Mouse (Mus musculus) midbrain, embryonic 16.5 days (tissue): ENCODE results near the gene H2-Eb2. TPM values are rescaled to one million over a fixed set of nuclear protein-coding genes. Genes with fewer than 3 reads are reported as not detected.

ENCODE experiments used
- ATAC-seq: fragments of 200-750 bp; cut with Nextera tagmentation; 2 replicates; pipeline ENCODE4 v1.8.0; 2017; ENCODE audit warnings: moderate TSS enrichment
- H3K27ac ChIP-seq: fragments of 300-500 bp; sonication (generic); 2 replicates; pipeline ENCODE4 v1.5.1; 2014; ENCODE audit warnings: mild to moderate bottlenecking, low read length, mixed read lengths
- H3K27me3 ChIP-seq: fragments of 300-500 bp; sonication (generic); 2 replicates; pipeline ENCODE4 v1.6.1; 2014; ENCODE audit warnings: low read depth, low read length, mixed read lengths; ENCODE audit not compliant: control insufficient read depth, insufficient read depth
- H3K36me3 ChIP-seq: fragments of 300-500 bp; sonication (generic); 2 replicates; pipeline ENCODE4 v1.6.1; 2014; ENCODE audit warnings: mild to moderate bottlenecking, low read length, moderate library complexity, mixed read lengths; ENCODE audit not compliant: control insufficient read depth, insufficient read depth
- H3K4me1 ChIP-seq: fragments of 300-500 bp; sonication (generic); 2 replicates; pipeline ENCODE4 v1.6.1; 2014; ENCODE audit warnings: mild to moderate bottlenecking, low read length, mixed read lengths; ENCODE audit not compliant: control insufficient read depth, insufficient read depth
- H3K4me2 ChIP-seq: fragments of 300-500 bp; sonication (generic); 2 replicates; pipeline ENCODE4 v1.6.1; 2014; ENCODE audit warnings: mild to moderate bottlenecking, low read length, mixed read lengths
- H3K4me3 ChIP-seq: fragments of 300-500 bp; sonication (generic); 2 replicates; pipeline ENCODE4 v1.5.1; 2014; ENCODE audit warnings: low read depth, mild to moderate bottlenecking, low read length, moderate library complexity, mixed read lengths
- H3K9ac ChIP-seq: fragments of 300-500 bp; sonication (generic); 2 replicates; pipeline ENCODE4 v1.6.1; 2014; ENCODE audit warnings: low read depth, low read length, mixed read lengths
- H3K9me3 ChIP-seq: fragments of 300-500 bp; sonication (generic); replicated peaks from 2 replicates; pipeline ENCODE4 v1.6.1; 2014; ENCODE audit warnings: mild to moderate bottlenecking, low read length, mixed read lengths; ENCODE audit not compliant: control insufficient read depth, poor library complexity, severe bottlenecking
- WGBS: fragments of 180-500 bp; shearing (Covaris S2); extraction: QIAGEN DNeasy Blood & Tissue Kit; methylation state at CpG from one replicate; pipeline ENCODE4 v1.1.7; 2014; 5-methylcytosine and 5-hydroxymethylcytosine counted together
- polyA plus RNA-seq: library from polyadenylated mRNA; unstranded; fragments of >200 nt; fragmentation: Nextera tagmentation; extraction: Ambion mirVana; gene quantifications from 2 replicates; pipeline ENCODE4 v1.2.1, GENCODE M21; 2015

The H2-Eb2 gene
- polyA plus RNA-seq, 1 experiment from 2014 or later = 0.09 TPM

DNA sequence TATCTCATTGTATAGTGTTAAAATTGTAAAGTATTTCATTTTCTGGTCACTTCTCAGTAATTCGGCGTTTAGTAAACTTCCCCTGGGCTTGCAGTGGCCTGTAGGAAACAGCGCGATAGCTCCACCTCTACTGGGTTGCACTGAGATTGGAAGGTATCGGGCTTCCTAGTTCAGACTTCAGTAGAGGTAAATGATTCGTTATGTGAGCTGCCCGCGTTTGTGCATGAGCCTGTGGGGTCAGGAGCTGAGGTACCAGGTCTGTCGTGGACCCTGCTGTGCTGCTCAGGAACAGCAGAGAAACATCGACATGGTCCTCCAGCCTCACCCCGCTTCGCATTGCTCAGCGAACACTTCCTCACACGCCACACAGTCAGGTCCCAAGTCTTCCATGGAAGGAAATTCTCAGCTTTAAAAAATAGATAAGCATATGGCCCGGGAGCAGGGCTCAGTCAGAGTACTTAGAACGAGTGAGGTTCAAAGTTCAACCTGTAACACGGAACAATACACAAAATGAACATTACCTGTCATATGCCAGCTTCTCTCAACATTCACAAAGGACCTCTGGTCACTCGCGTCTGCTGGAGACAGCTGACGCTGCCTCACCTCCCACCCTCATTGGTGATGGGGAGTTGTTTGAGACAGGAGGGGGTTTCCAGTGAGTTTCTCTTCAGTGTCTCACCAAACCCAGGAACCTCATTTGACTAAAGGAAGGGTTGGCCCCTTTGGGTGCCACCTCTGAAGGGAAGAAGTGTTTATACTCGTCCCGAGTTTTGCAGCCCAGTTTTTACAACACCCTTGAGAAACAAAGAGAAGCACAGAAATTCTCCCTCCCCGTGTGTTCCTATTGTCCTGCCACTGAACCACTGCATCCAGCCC, 24.5 kb upstream of the H2-Eb2 start:
- no peak overlapping the region for H3K4me3 ChIP-seq
- H3K9ac ChIP-seq = no peak overlapping the region
- ATAC-seq = no peak
- no peak overlapping the region for H3K27ac ChIP-seq
- no peaks in the 10 kb centered on the region for H3K27me3 ChIP-seq
- H3K36me3 ChIP-seq = no peaks in the 10 kb centered on the region
- H3K4me2 ChIP-seq = no peak overlapping the region
- 79% methylated on average over 23 of the region's 23 CpGs for WGBS
- 0 out of 2 replicates have a peak, but pooled peaks cover 2% of the 10 kb centered on the region for H3K4me1 ChIP-seq
- no peaks in the 10 kb centered on the region for H3K9me3 ChIP-seq

DNA sequence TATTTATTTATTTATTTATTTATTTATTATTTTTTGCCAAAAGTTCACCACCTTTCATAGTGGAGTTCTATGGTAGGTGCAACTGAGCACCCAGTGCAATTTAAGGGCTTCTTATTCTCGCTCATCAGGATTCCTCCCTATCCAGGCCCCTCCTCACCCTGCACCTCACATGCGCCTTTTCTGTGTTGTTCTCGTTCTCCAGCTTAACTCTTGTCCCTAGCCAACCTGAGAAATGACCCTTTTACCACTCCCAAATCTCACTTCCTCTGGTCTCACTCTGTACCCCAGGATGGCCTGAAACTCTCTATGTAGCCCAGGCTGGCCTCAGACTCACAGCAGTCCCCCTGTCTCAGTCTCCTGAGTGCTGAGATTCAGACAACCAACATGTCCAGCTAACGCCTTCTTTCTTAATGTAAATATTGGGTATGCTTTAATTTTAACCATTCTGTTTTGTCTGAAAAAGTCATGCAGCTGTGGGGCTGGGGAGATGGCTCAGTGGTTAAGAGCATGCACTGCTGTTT, 23.7 kb upstream of the H2-Eb2 start:
- 93% methylated on average over 4 of the region's 4 CpGs for WGBS
- H3K9me3 ChIP-seq = no peaks in the 10 kb centered on the region
- no peaks in the 10 kb centered on the region for H3K36me3 ChIP-seq
- no peak for ATAC-seq
- H3K27me3 ChIP-seq = no peaks in the 10 kb centered on the region
- H3K27ac ChIP-seq = no peak overlapping the region
- no peak overlapping the region for H3K4me3 ChIP-seq
- no peaks in the 10 kb centered on the region for H3K4me1 ChIP-seq
- no peak overlapping the region for H3K9ac ChIP-seq
- no peak overlapping the region for H3K4me2 ChIP-seq

DNA sequence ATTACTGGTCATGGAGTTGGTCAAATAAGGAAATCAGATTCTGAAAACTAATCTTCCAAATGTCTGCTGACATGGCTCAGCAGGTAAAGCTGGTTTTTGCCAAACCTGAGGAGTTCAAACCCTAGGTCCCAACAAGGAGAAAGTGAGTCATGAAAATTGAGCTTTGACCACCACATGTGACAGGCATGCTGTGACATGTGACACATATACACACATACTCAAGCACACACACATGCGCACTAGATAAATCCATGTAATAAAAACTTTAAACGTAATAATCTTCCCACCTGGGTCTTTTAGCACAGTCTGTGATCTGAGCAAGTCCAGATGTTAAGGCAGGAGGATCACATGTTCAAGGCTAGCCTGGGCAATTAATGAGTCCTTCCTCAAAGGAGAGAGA, 21.7 kb upstream of the H2-Eb2 start:
- H3K4me1 ChIP-seq = no peaks in the 10 kb centered on the region
- H3K9me3 ChIP-seq = no peaks in the 10 kb centered on the region
- H3K27ac ChIP-seq = no peak overlapping the region
- no peak overlapping the region for H3K9ac ChIP-seq
- no peaks in the 10 kb centered on the region for H3K36me3 ChIP-seq
- H3K4me2 ChIP-seq = no peak overlapping the region
- H3K27me3 ChIP-seq = no peaks in the 10 kb centered on the region
- H3K4me3 ChIP-seq = no peak overlapping the region
- 91% methylated on average over 2 of the region's 2 CpGs for WGBS
- no peak for ATAC-seq

DNA sequence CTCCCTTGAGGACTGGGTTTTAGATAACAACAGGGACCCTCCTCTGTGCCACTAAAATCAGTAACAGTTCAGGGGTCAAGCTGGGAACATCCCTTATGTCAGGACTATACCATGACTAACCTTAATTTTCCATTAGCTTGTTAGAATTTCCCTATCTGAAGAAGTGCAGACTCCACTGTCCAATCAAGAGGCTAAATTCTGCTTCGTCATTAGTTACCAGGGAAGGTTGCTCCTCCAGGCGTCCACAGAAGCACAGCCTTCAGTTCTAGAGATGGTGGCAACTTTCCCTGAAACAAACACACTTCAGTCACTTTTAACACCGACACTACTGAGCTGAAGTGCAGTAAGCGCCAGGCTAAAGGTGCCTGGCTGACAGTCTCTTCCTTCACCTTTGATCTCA, 20.7 kb upstream of the H2-Eb2 start:
- Histone ChIP-seq H3K9me3 (no peaks in the 10 kb centered on the region), H3K4me1 (0 out of 2 replicates have a peak, but pooled peaks cover 3% of the 10 kb centered on the region)
- ATAC-seq = peak; percentile 23; the same call in 1 of the 2 replicates

DNA sequence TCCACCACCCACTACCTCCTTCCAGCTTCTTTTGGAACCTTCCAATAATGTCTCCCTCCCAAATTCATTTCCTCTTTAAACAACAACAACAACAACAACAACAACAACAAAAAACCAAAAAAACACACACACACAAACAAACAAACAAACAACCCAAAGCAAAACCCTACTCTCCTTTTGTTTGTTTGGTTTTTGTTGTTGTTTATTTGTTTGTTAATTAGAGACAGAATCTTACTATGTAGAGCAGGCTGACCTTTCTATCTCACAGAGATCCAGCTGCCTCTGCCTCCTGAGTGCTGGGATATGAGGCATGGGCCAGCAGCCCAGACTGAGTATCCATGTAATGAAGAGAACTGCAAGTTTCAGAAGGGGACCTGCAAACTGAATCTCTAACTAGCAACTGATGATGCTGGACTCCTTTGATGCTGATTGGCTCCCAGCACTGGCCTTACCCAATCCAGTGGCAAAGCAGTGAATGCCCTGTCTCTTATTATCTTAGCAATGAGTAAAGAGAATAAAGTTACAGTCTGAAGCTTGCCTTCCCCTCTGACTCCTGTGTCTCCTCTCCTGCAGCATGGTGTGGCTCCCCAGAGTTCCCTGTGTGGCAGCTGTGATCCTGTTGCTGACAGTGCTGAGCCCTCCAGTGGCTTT, 20.0 kb upstream of the H2-Eb2 start, which contains the start of gene H2-Eb1:
H2-Eb1 (plus strand) TSS at position 488 of the 651 bp plus-strand sequence.
- H3K9ac ChIP-seq = no peak within 1 kb of the TSS
- H3K4me2 ChIP-seq = no peak within 1 kb of the TSS
- H3K9me3 ChIP-seq = no peaks in the 10 kb centered on the region
- H3K27me3 ChIP-seq = no peaks in the 10 kb centered on the region
- no peaks in the 10 kb centered on the region for H3K36me3 ChIP-seq
- peak; percentile 81 for ATAC-seq
- H3K4me1 ChIP-seq = 0 out of 2 replicates have a peak, but pooled peaks cover 3% of the 10 kb centered on the region
- H3K4me3 ChIP-seq = no peak within 1 kb of the TSS
- H3K27ac ChIP-seq = no peak within 1 kb of the TSS

More for the DNA sequence above, 20.7 kb upstream of the H2-Eb2 start:
- Histone ChIP-seq H3K27ac (no peak overlapping the region), H3K27me3 (no peaks in the 10 kb centered on the region), H3K36me3 (no peaks in the 10 kb centered on the region), H3K4me3 (no peak overlapping the region), H3K4me2 (no peak overlapping the region), H3K9ac (no peak overlapping the region)
- 32% methylated on average over 4 of the region's 4 CpGs for WGBS

DNA sequence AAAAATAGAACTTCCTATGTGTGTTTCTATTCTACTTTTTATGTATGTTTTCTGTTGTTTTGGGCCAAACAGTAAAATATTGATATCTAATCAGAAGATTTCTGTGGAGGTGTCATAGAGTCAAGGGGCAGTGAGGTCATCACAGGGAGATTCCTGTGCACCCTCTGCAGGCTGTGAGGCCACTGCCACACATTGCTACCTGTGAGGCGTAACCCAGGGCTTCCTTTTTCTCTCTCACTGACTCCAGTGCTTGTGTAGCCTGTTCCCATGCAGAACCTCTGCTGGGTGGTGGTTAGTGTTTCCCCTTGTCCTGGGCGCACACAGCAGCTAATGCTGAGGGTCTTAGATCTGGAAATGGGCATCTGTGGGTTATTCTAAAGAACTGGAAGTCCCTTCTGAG, 19.1 kb upstream of the H2-Eb2 start:
- no peak for ATAC-seq
- H3K9ac ChIP-seq = no peak overlapping the region
- 0 out of 2 replicates have a peak, but pooled peaks cover 3% of the 10 kb centered on the region for H3K4me1 ChIP-seq
- no peaks in the 10 kb centered on the region for H3K27me3 ChIP-seq
- no peak overlapping the region for H3K4me2 ChIP-seq
- H3K4me3 ChIP-seq = no peak overlapping the region
- H3K27ac ChIP-seq = no peak overlapping the region
- no peaks in the 10 kb centered on the region for H3K9me3 ChIP-seq
- WGBS = 93% methylated on average over 2 of the region's 2 CpGs
- H3K36me3 ChIP-seq = no peaks in the 10 kb centered on the region

DNA sequence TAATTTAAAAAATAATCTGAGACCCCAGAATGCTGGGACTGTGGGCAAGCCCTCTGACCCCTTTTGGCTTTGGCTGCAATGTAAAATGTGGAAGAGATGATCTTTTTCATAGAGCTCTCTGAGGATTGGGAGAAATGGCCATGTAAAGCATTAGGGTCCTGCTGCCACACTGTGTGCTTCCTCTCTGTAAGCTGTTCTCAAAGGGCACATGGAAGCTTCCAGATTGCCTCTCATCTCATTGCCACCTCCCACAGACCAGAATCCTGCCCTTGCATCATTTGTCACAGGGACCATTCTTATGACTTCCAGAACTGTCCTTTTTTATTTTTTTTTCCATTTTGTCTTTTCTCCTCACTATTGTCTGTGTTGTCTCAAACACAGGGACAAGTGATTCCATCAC, 18.2 kb upstream of the H2-Eb2 start:
- H3K4me2 ChIP-seq = no peak overlapping the region
- no peak overlapping the region for H3K4me3 ChIP-seq
- no peak overlapping the region for H3K27ac ChIP-seq
- H3K4me1 ChIP-seq = 0 out of 2 replicates have a peak, but pooled peaks cover 3% of the 10 kb centered on the region
- no peaks in the 10 kb centered on the region for H3K9me3 ChIP-seq
- no peaks in the 10 kb centered on the region for H3K36me3 ChIP-seq
- no peaks in the 10 kb centered on the region for H3K27me3 ChIP-seq
- no peak for ATAC-seq
- no peak overlapping the region for H3K9ac ChIP-seq

DNA sequence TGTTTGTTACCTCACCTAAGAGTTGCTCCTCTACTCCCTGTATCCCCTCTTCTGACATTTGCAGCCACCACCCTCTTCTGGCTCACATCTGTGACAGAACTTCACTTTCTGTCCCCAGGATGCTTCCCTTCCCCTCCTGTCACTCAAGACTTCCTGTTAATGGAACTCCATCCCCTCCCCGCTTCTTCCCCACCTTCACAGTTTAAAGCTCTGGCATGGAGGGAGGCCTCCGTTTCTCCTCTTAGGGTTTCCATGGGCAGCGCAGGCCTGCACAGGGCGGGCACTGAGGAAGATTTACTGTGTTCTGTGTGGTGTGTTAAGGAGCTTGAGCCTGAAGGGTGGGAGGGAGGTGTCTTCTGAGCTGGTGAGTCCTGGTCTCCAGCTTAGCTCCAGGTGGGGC, 17.3 kb upstream of the H2-Eb2 start:
- WGBS = 86% methylated on average over 4 of the region's 4 CpGs
- Histone ChIP-seq H3K9me3 (no peaks in the 10 kb centered on the region), H3K4me2 (no peak overlapping the region), H3K4me1 (0 out of 2 replicates have a peak, but pooled peaks cover 3% of the 10 kb centered on the region), H3K9ac (no peak overlapping the region), H3K36me3 (no peaks in the 10 kb centered on the region), H3K27ac (no peak overlapping the region), H3K27me3 (no peaks in the 10 kb centered on the region), H3K4me3 (no peak overlapping the region)
- no peak for ATAC-seq

DNA sequence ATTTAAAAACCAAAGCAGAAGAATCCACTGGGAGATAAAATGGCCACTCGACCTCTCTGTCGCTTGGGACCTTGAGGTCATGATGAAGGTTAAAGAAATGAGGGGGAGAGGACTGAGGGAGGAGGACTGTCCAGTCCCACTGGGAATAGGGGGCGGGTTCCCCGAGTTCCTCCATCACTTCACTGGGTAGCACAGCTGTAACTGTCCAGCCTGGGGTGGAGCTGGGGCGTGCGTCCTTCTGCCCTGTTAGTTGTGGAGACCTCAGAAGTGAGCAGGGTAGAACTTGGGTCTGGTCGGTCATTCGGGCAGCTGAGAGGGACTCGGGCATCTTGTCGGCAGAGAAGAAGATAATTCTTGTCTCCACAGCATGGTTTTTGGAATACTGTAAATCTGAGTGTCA, 16.2 kb upstream of the H2-Eb2 start:
- Histone ChIP-seq H3K27me3 (no peaks in the 10 kb centered on the region), H3K4me2 (peak overlapping the region; percentile 77), H3K4me3 (peak overlapping the region; percentile 66), H3K9me3 (no peaks in the 10 kb centered on the region), H3K9ac (peak overlapping the region; percentile 81), H3K4me1 (0 out of 2 replicates have a peak, but pooled peaks cover 3% of the 10 kb centered on the region), H3K36me3 (no peaks in the 10 kb centered on the region), H3K27ac (peak overlapping the region; percentile 81)
- WGBS = 26% methylated on average over 10 of the region's 10 CpGs
- peak; percentile 64 for ATAC-seq
